Mouse (Mus musculus) lung, embryonic 15.5 days (tissue): ENCODE data around the gene Phyhd1. TPM values are rescaled to one million over a fixed set of nuclear protein-coding genes. Genes with fewer than 3 reads are reported as not detected.

Source experiments
- ATAC-seq: fragments of 200-750 bp; cut with Nextera tagmentation; 2 replicates; pipeline ENCODE4 v1.8.0; 2017; ENCODE audit warnings: moderate number of reproducible peaks, borderline replicate concordance; ENCODE audit not compliant: low FRiP score, low TSS enrichment; ENCODE audit errors: extremely low read depth
- H3K27ac ChIP-seq: fragments of 300-500 bp; sonication (generic); 2 replicates; pipeline ENCODE4 v1.5.1; 2015; ENCODE audit warnings: moderate library complexity, mild to moderate bottlenecking, inconsistent platforms
- H3K27me3 ChIP-seq: fragments of 300-500 bp; sonication (generic); 2 replicates; pipeline ENCODE4 v1.6.1; 2015; ENCODE audit warnings: inconsistent platforms
- H3K36me3 ChIP-seq: fragments of 300-500 bp; sonication (generic); 2 replicates; pipeline ENCODE4 v1.6.1; 2015; ENCODE audit warnings: inconsistent platforms
- H3K4me1 ChIP-seq: fragments of 300-500 bp; sonication (generic); 2 replicates; pipeline ENCODE4 v1.6.1; 2015; ENCODE audit warnings: inconsistent platforms
- H3K4me2 ChIP-seq: fragments of 300-500 bp; sonication (generic); 2 replicates; pipeline ENCODE4 v1.6.1; 2015; ENCODE audit warnings: inconsistent platforms, mild to moderate bottlenecking, moderate library complexity
- H3K4me3 ChIP-seq: fragments of 300-500 bp; sonication (generic); 2 replicates; pipeline ENCODE4 v1.5.1; 2015; ENCODE audit warnings: mild to moderate bottlenecking, inconsistent platforms
- H3K9ac ChIP-seq: fragments of 300-500 bp; sonication (generic); 2 replicates; pipeline ENCODE4 v1.6.1; 2015; ENCODE audit warnings: inconsistent platforms
- H3K9me3 ChIP-seq: fragments of 300-500 bp; sonication (generic); 2 replicates; pipeline ENCODE4 v1.6.1; 2016; ENCODE audit warnings: inconsistent platforms
- WGBS: fragments of 180-500 bp; shearing (Covaris S2); methylation state at CpG from one replicate; pipeline ENCODE4 v1.1.7; 2015; 5-methylcytosine and 5-hydroxymethylcytosine counted together
- polyA plus RNA-seq: library from polyadenylated mRNA; unstranded; fragments of >200 nt; fragmentation: Nextera tagmentation; extraction: Ambion mirVana; gene quantifications from 2 replicates; pipeline ENCODE4 v1.2.1, GENCODE M21; 2015

Gene Phyhd1
- polyA plus RNA-seq, 1 experiment from 2014 or later: 7.1 TPM

DNA sequence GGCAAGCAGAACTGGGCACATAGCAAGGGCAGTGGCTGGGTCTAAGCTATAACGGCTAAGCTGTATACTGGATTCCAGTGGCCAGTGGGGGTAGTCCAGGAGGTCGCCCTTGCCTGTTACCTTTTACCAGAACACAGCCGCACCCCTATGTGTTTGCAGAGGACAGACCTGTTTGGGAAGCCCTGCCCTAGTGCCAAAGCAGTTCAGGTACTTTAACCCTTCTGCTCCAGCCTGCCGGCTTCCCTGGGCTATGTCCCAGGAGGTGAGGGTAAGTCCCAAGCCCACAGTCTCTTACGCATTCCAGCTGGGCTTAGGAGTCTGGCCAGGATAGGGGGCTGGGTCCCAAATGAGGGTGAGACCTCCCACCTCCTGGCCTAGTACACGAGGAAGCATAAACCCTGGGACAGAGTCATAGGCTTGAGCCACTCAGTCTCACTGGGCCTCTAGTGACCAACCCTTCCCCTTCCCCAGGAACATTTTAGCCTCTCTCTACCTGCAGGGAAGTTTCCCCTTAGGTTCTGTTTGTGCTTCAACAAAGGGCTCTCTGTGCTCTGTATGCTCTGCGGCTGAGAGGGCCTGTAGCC is 21.3 kb upstream of the Phyhd1 start:
- no peak for ATAC-seq
- no peaks in the 10 kb centered on the region for H3K9me3 ChIP-seq
- no peak overlapping the region for H3K4me2 ChIP-seq
- no peaks in the 10 kb centered on the region for H3K27me3 ChIP-seq
- no peak overlapping the region for H3K4me3 ChIP-seq
- H3K36me3 ChIP-seq: peaks cover 42% of the 10 kb centered on the region
- H3K9ac ChIP-seq: no peak overlapping the region
- 52% methylated on average over 7 of the region's 7 CpGs for WGBS
- peak overlapping the region; percentile 51 for H3K27ac ChIP-seq
- H3K4me1 ChIP-seq: peaks cover 47% of the 10 kb centered on the region

DNA sequence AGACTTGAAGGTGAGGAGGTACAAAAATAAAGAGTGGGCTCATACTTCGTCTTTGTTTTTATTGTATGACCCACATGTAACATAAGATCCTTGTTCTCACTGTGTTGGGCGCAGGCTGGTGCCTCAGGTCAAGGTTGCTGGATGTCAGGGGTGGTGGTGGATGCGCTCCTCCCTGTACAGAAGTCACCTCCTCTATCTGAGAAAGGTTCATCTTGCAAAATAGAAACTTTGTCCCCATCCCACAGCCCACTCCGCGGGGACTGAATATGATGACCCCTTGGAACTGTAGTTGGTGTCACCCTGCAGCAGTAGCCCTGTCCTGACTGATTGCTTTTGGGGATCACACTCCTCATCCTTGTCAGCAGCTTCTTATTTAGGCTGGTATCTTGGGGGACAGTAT is 19.0 kb upstream of the Phyhd1 start:
- H3K27me3 ChIP-seq: no peaks in the 10 kb centered on the region
- peaks cover 28% of the 10 kb centered on the region for H3K36me3 ChIP-seq
- 84% methylated on average over 5 of the region's 5 CpGs for WGBS
- no peak overlapping the region for H3K4me2 ChIP-seq
- no peak overlapping the region for H3K9ac ChIP-seq
- H3K4me3 ChIP-seq: no peak overlapping the region
- no peaks in the 10 kb centered on the region for H3K9me3 ChIP-seq
- ATAC-seq: no peak
- H3K27ac ChIP-seq: no peak overlapping the region
- peaks cover 28% of the 10 kb centered on the region for H3K4me1 ChIP-seq

DNA sequence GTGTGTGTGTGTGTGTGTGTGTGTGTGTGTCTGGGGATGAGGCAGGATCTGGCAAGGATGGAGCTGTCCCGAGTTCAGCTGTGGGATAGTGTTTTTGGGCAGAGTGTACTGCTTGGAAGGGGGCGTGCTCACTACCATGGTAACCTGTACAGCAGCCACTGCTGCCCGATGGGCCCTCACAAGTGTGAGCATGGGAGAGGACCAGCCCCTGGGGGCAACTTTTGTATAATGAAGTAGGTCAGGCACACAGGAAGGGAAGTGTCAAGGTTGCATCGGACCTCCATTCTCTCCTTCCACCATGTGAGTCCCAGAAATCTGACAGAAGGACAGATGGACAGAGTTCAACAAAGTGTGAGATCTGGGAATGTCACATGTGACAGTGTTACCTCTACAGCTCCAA is 18.3 kb upstream of the Phyhd1 start:
- no peaks in the 10 kb centered on the region for H3K27me3 ChIP-seq
- no peak overlapping the region for H3K9ac ChIP-seq
- H3K4me1 ChIP-seq: peaks cover 23% of the 10 kb centered on the region
- H3K36me3 ChIP-seq: peaks cover 28% of the 10 kb centered on the region
- no peak for ATAC-seq
- no peak overlapping the region for H3K4me3 ChIP-seq
- 68% methylated on average over 4 of the region's 4 CpGs for WGBS
- H3K4me2 ChIP-seq: no peak overlapping the region
- no peak overlapping the region for H3K27ac ChIP-seq
- no peaks in the 10 kb centered on the region for H3K9me3 ChIP-seq

DNA sequence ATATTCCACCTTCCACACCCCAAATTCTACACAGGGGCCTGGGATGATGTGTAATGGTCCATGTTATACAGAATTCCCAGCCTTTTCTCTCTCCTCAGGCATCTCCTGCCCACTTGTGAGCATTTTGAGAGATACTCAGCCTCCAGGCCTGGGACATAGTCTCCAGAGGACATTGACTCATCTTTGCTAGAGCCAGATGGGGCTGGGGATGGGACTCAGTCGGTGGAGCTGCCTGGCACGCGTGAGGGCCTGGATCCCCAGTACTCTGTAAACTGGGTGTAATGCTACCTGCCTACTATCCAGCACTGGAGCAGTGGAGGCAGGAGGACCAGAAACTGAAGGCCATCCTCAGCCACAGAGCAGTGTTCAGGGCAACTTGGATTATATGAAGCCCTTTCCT is 16.8 kb upstream of the Phyhd1 start:
- no peak overlapping the region for H3K27ac ChIP-seq
- no peak overlapping the region for H3K4me2 ChIP-seq
- no peak for ATAC-seq
- H3K4me3 ChIP-seq: no peak overlapping the region
- H3K4me1 ChIP-seq: peaks cover 12% of the 10 kb centered on the region
- H3K9me3 ChIP-seq: no peaks in the 10 kb centered on the region
- peaks cover 24% of the 10 kb centered on the region for H3K36me3 ChIP-seq
- no peak overlapping the region for H3K9ac ChIP-seq
- H3K27me3 ChIP-seq: no peaks in the 10 kb centered on the region
- 86% methylated on average over 3 of the region's 3 CpGs for WGBS

DNA sequence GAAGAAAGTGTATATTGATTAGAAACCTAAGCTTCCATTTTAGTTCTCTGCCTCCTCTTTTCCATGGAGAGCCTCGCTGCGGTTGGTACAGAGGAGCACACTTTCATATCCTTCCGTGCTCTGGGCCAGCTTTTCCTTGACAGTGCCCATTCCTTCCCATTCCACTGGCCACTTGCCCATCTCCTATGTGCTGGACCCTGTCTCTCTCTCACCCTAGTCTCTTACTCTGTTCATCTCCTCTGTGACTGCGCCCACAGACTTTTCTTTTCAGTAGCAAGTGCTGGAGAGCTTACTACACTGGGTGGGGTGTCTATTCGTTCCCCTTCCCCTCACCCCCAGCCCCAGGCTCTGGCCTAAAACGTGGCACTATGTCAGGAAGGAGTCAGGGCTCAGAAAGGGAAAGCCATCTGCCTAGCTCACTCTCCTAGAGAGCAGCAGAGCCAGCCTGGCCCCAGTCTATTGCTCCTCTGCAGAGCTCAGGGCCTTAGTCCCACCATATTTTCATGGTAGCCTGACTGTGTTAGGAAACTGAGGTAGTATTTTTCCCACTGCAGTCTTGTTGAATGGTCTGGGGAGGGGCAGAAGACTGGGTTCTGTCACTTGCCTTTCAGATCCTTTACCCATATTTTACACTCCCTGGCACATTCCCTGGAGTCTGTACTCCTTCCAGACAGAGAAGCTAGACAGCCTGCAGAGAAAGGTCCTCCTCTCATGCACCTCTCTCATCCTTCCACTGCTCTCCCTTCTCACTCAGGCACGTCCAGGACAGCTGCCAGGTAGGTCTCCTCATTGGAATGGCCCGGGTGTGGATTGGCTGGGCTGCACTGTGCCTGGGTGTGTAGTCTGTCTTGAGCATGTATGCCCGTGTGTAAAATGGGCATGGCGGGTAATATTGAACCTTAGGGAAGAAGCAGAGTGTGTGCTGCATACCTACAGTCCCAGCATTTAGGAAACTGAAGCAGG is 15.6 kb upstream of the Phyhd1 start:
- no peak for ATAC-seq
- no peak overlapping the region for H3K4me2 ChIP-seq
- H3K36me3 ChIP-seq: peaks cover 27% of the 10 kb centered on the region
- 89% methylated on average over 10 of the region's 10 CpGs for WGBS
- H3K9ac ChIP-seq: no peak overlapping the region
- no peak overlapping the region for H3K27ac ChIP-seq
- H3K4me3 ChIP-seq: no peak overlapping the region
- no peaks in the 10 kb centered on the region for H3K9me3 ChIP-seq
- no peaks in the 10 kb centered on the region for H3K27me3 ChIP-seq
- H3K4me1 ChIP-seq: peaks cover 4% of the 10 kb centered on the region; the same call in 1 of the 2 replicates

DNA sequence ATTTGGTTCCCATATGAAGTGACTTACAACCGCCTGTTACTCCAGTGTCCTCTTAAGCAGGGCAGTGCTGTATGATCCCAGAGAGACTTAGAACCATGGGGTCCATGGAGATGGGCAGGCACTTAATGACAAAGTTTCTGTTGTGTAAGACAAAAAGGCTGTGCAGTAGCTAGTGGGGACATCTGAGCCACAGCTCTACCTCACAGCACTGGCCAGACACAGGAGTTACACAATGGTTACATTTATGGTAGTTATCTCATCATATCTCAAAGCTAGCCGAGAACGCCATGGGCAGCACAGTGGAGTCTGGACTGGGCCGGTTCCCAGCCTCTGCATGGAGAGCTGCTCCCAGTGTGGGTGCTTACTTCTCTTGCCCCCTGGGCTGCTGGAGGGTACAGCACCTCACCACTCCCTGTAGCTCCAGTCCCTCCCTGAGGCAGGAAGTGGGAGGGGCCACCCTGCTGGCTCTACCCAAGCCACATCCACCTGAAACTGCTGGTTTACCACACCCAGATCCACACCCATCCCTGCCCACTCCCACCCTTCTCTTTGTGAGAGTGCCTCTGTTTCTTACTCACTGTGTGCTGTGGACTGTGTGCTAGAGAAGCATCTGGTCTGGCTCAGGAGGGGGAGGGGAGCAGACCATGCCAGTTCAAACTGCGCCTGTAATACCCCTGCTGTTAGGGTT is 14.4 kb upstream of the Phyhd1 start:
- 70% methylated on average over 5 of the region's 5 CpGs for WGBS
- no peaks in the 10 kb centered on the region for H3K9me3 ChIP-seq
- no peak overlapping the region for H3K4me3 ChIP-seq
- H3K36me3 ChIP-seq: peaks cover 38% of the 10 kb centered on the region
- H3K27ac ChIP-seq: no peak overlapping the region
- H3K27me3 ChIP-seq: no peaks in the 10 kb centered on the region
- no peak overlapping the region for H3K9ac ChIP-seq
- H3K4me1 ChIP-seq: no peaks in the 10 kb centered on the region
- peak; percentile 37 for ATAC-seq
- no peak overlapping the region for H3K4me2 ChIP-seq

DNA sequence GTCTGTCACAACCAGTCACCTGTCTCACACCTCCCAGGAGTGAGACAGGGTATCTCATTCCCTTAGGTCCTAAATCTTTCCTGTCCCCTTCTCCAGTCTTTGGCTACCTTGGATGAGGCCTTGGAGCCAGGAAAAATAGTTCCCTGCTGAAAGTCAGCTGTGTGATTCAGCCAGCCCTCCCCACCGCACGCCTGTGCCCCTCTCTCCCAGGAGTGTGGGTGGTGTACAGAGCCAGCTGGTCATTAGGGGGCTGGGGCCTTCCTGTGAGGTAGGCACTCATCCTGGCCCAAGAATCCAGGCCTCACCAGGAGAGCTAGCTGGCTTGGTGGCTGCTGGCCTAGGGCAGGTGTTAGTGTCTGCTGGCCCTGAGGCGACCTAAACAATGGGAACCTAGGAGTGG is 13.5 kb upstream of the Phyhd1 start:
- no peaks in the 10 kb centered on the region for H3K4me1 ChIP-seq
- 78% methylated on average over 3 of the region's 3 CpGs for WGBS
- no peaks in the 10 kb centered on the region for H3K9me3 ChIP-seq
- H3K9ac ChIP-seq: no peak overlapping the region
- no peak for ATAC-seq
- no peak overlapping the region for H3K4me3 ChIP-seq
- H3K4me2 ChIP-seq: no peak overlapping the region
- H3K36me3 ChIP-seq: peaks cover 45% of the 10 kb centered on the region
- no peaks in the 10 kb centered on the region for H3K27me3 ChIP-seq
- H3K27ac ChIP-seq: no peak overlapping the region

DNA sequence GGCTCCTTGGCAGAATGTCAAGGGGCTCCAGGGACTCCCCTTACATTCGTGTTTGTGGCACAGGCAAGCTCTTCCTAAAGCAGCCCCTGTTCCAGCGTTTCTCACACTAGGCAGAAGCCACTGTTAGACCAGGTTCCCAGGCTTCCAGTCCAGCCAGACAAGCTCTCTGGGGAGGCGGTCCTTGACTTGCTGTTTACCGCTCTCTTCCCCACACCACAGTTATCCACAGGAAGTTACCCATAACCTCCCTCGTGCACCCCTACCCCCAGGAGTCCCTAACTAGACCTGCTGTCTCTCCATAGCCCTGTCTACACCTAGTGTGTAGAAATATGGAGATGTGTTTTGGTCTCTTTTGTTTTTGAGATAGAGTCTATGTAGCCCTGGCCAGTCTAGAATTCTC is 12.2 kb upstream of the Phyhd1 start:
- Histone ChIP-seq H3K9me3 (no peaks in the 10 kb centered on the region), H3K4me1 (no peaks in the 10 kb centered on the region), H3K27me3 (no peaks in the 10 kb centered on the region), H3K36me3 (peaks cover 48% of the 10 kb centered on the region), H3K27ac (no peak overlapping the region), H3K4me2 (no peak overlapping the region), H3K9ac (no peak overlapping the region), H3K4me3 (no peak overlapping the region)
- 74% methylated on average over 5 of the region's 5 CpGs for WGBS
- no peak for ATAC-seq

DNA sequence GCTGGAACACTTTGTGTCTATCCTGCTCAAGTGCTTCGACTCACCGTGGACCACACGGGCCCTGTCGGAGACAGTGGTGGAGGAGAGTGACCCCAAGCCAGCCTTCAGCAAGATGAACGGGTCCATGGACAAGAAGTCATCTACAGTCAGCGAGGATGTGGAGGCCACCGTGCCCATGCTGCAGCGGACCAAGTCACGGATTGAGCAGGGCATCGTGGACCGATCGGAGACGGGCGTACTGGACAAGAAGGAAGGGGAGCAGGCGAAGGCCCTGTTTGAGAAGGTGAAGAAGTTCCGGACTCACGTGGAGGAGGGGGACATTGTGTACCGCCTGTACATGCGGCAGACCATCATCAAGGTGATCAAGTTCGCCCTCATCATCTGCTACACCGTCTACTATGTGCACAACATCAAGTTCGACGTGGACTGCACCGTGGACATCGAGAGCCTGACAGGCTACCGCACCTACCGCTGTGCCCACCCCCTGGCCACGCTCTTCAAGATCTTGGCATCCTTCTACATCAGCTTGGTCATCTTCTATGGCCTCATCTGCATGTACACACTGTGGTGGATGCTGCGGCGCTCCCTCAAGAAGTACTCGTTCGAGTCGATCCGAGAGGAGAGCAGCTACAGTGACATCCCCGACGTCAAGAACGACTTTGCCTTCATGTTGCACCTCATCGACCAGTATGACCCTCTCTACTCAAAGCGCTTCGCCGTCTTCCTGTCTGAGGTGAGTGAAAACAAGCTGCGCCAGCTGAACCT is 10.2 kb upstream of the Phyhd1 start:
- no peak overlapping the region for H3K4me2 ChIP-seq
- peaks cover 46% of the 10 kb centered on the region for H3K36me3 ChIP-seq
- H3K9ac ChIP-seq: no peak overlapping the region
- H3K9me3 ChIP-seq: no peaks in the 10 kb centered on the region
- H3K27ac ChIP-seq: no peak overlapping the region
- H3K27me3 ChIP-seq: no peaks in the 10 kb centered on the region
- no peaks in the 10 kb centered on the region for H3K4me1 ChIP-seq
- no peak overlapping the region for H3K4me3 ChIP-seq
- 94% methylated on average over 42 of the region's 42 CpGs for WGBS
- no peak for ATAC-seq

DNA sequence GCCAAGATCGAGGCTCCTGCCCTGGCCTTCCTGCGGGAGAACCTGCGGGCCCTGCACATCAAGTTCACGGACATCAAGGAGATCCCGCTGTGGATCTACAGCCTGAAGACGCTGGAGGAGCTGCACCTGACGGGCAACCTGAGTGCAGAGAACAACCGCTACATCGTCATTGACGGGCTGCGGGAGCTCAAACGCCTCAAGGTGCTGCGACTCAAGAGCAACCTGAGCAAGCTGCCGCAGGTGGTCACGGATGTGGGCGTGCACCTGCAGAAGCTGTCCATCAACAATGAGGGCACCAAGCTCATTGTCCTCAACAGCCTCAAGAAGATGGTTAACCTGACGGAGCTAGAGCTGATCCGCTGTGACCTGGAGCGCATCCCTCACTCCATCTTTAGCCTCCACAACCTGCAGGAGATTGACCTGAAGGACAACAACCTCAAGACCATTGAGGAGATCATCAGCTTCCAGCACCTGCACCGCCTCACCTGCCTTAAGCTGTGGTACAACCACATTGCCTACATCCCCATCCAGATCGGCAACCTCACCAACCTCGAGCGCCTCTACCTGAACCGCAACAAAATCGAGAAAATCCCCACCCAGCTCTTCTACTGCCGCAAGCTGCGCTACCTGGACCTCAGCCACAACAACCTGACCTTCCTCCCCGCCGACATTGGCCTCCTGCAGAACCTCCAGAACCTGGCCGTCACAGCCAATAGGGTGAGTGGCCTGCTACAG is 9.2 kb upstream of the Phyhd1 start:
- Histone ChIP-seq H3K27me3 (no peaks in the 10 kb centered on the region), H3K4me2 (no peak overlapping the region), H3K9me3 (no peaks in the 10 kb centered on the region), H3K4me3 (no peak overlapping the region), H3K27ac (no peak overlapping the region), H3K9ac (no peak overlapping the region), H3K36me3 (peaks cover 51% of the 10 kb centered on the region), H3K4me1 (no peaks in the 10 kb centered on the region)
- no peak for ATAC-seq
- 94% methylated on average over 30 of the region's 30 CpGs for WGBS
